Mouse (Mus musculus): ENCODE results near the gene B4galt1. TPM values are rescaled to one million over a fixed set of nuclear protein-coding genes. Genes with fewer than 3 reads are reported as not detected.

Gene B4galt1
- 53.7 and 59.5 TPM in 2 replicates for polyA plus RNA-seq (2015; fragmentation: Nextera tagmentation; extraction: Ambion mirVana)

- under 1% methylated on average over 82 of the region's 83 CpGs for WGBS
- H3K27me3 ChIP-seq: no peaks in the 10 kb centered on the region
- peak within 1 kb of the TSS; percentile 97 for H3K9ac ChIP-seq
- H3K36me3 ChIP-seq: no peaks in the 10 kb centered on the region
- H3K4me2 ChIP-seq: peak within 1 kb of the TSS; percentile 73
- H3K4me1 ChIP-seq (replicated peaks): peaks cover 31% of the 10 kb centered on the region
- H3K9me3 ChIP-seq (replicated peaks): no peaks in the 10 kb centered on the region
- ATAC-seq (replicated peaks; ENCODE audit: insufficient number of reproducible peaks, insufficient read depth, low FRiP score, low read depth): peak; percentile 93
- H3K4me3 ChIP-seq: peak within 1 kb of the TSS; percentile 79
- H3K27ac ChIP-seq: peak within 1 kb of the TSS; percentile 97
Observed at GRCm38 (mm10) chr4:40853565-40854386, at the start of gene B4galt1. Gene B4galt1, minus strand, starts transcription at chr4:40854005.

- H3K4me1 ChIP-seq (replicated peaks): no peaks in the 10 kb centered on the region
- no peaks in the 10 kb centered on the region for H3K27me3 ChIP-seq
- no peak overlapping the region for H3K27ac ChIP-seq
- 84% methylated on average over 4 of the region's 4 CpGs for WGBS
- no peaks in the 10 kb centered on the region for H3K36me3 ChIP-seq
- ATAC-seq (replicated peaks; ENCODE audit: insufficient number of reproducible peaks, insufficient read depth, low FRiP score, low read depth): no peak
- H3K9ac ChIP-seq: no peak overlapping the region
- H3K4me3 ChIP-seq: no peak overlapping the region
- H3K4me2 ChIP-seq: no peak overlapping the region
- no peaks in the 10 kb centered on the region for H3K9me3 ChIP-seq (replicated peaks)
Observed at GRCm38 (mm10) chr4:40900612-40901011, 46.8 kb upstream of the B4galt1 start.

- ATAC-seq (replicated peaks; ENCODE audit: insufficient number of reproducible peaks, insufficient read depth, low FRiP score, low read depth): no peak
- 86% methylated on average over 3 of the region's 3 CpGs for WGBS
- no peak overlapping the region for H3K27ac ChIP-seq
Observed at GRCm38 (mm10) chr4:40900071-40900470, 46.3 kb upstream of the B4galt1 start.

GRCm38 (mm10) chr4:40899264-40899663 is 45.5 kb upstream of the B4galt1 start:
- ATAC-seq (replicated peaks; ENCODE audit: insufficient number of reproducible peaks, insufficient read depth, low FRiP score, low read depth): no peak
- Histone ChIP-seq H3K4me1 (replicated peaks) (no peaks in the 10 kb centered on the region), H3K9me3 (replicated peaks) (no peaks in the 10 kb centered on the region), H3K27ac (no peak overlapping the region), H3K36me3 (no peaks in the 10 kb centered on the region), H3K4me3 (no peak overlapping the region), H3K4me2 (no peak overlapping the region), H3K27me3 (no peaks in the 10 kb centered on the region), H3K9ac (no peak overlapping the region)
- WGBS: 61% methylated on average over 2 of the region's 2 CpGs

More at GRCm38 (mm10) chr4:40900071-40900470, 46.3 kb upstream of the B4galt1 start:
- Histone ChIP-seq H3K9ac (no peak overlapping the region), H3K36me3 (no peaks in the 10 kb centered on the region), H3K4me1 (replicated peaks) (no peaks in the 10 kb centered on the region), H3K4me2 (no peak overlapping the region), H3K4me3 (no peak overlapping the region), H3K9me3 (replicated peaks) (no peaks in the 10 kb centered on the region), H3K27me3 (no peaks in the 10 kb centered on the region)

- H3K27ac ChIP-seq: no peak overlapping the region
Observed at GRCm38 (mm10) chr4:40898476-40899044, 44.8 kb upstream of the B4galt1 start.

GRCm38 (mm10) chr4:40895646-40896045 is 41.8 kb upstream of the B4galt1 start:
- Histone ChIP-seq H3K36me3 (no peaks in the 10 kb centered on the region), H3K9ac (no peak overlapping the region), H3K4me1 (replicated peaks) (no peaks in the 10 kb centered on the region), H3K27ac (no peak overlapping the region), H3K27me3 (no peaks in the 10 kb centered on the region), H3K4me3 (no peak overlapping the region), H3K9me3 (replicated peaks) (no peaks in the 10 kb centered on the region), H3K4me2 (no peak overlapping the region)
- no peak for ATAC-seq (replicated peaks; ENCODE audit: insufficient number of reproducible peaks, insufficient read depth, low FRiP score, low read depth)
- WGBS: 93% methylated on average over 2 of the region's 2 CpGs

More at GRCm38 (mm10) chr4:40898476-40899044, 44.8 kb upstream of the B4galt1 start:
- no peak overlapping the region for H3K4me3 ChIP-seq
- no peak overlapping the region for H3K4me2 ChIP-seq
- no peak for ATAC-seq (replicated peaks; ENCODE audit: insufficient number of reproducible peaks, insufficient read depth, low FRiP score, low read depth)
- no peaks in the 10 kb centered on the region for H3K9me3 ChIP-seq (replicated peaks)
- H3K27me3 ChIP-seq: no peaks in the 10 kb centered on the region
- WGBS: 78% methylated on average over 6 of the region's 6 CpGs
- no peak overlapping the region for H3K9ac ChIP-seq
- H3K36me3 ChIP-seq: no peaks in the 10 kb centered on the region
- no peaks in the 10 kb centered on the region for H3K4me1 ChIP-seq (replicated peaks)

- no peak for ATAC-seq (replicated peaks; ENCODE audit: insufficient number of reproducible peaks, insufficient read depth, low FRiP score, low read depth)
- H3K27ac ChIP-seq: no peak overlapping the region
- H3K27me3 ChIP-seq: no peaks in the 10 kb centered on the region
- H3K4me2 ChIP-seq: no peak overlapping the region
- no peaks in the 10 kb centered on the region for H3K9me3 ChIP-seq (replicated peaks)
- H3K4me1 ChIP-seq (replicated peaks): no peaks in the 10 kb centered on the region
- H3K36me3 ChIP-seq: no peaks in the 10 kb centered on the region
- H3K4me3 ChIP-seq: no peak overlapping the region
- 86% methylated on average over 3 of the region's 3 CpGs for WGBS
- H3K9ac ChIP-seq: no peak overlapping the region
Observed at GRCm38 (mm10) chr4:40895118-40895517, 41.3 kb upstream of the B4galt1 start.

GRCm38 (mm10) chr4:40891206-40891605 is 37.4 kb upstream of the B4galt1 start:
- H3K9ac ChIP-seq: no peak overlapping the region
- WGBS: 56% methylated on average over 5 of the region's 5 CpGs
- ATAC-seq (replicated peaks; ENCODE audit: insufficient number of reproducible peaks, insufficient read depth, low FRiP score, low read depth): no peak

GRCm38 (mm10) chr4:40889983-40890382 is 36.2 kb upstream of the B4galt1 start:
- Histone ChIP-seq H3K9me3 (replicated peaks) (no peaks in the 10 kb centered on the region), H3K9ac (no peak overlapping the region), H3K27me3 (no peaks in the 10 kb centered on the region), H3K27ac (no peak overlapping the region), H3K4me2 (no peak overlapping the region), H3K4me1 (replicated peaks) (0 out of 2 replicates have a peak, but pooled peaks cover 4% of the 10 kb centered on the region), H3K36me3 (no peaks in the 10 kb centered on the region), H3K4me3 (no peak overlapping the region)
- no peak for ATAC-seq (replicated peaks; ENCODE audit: insufficient number of reproducible peaks, insufficient read depth, low FRiP score, low read depth)
- WGBS: 70% methylated on average over 4 of the region's 4 CpGs

More at GRCm38 (mm10) chr4:40891206-40891605, 37.4 kb upstream of the B4galt1 start:
- Histone ChIP-seq H3K4me1 (replicated peaks) (0 out of 2 replicates have a peak, but pooled peaks cover 4% of the 10 kb centered on the region), H3K4me3 (no peak overlapping the region), H3K4me2 (no peak overlapping the region), H3K9me3 (replicated peaks) (no peaks in the 10 kb centered on the region), H3K27ac (no peak overlapping the region), H3K27me3 (no peaks in the 10 kb centered on the region), H3K36me3 (no peaks in the 10 kb centered on the region)

GRCm38 (mm10) chr4:40889252-40889651 is 35.4 kb upstream of the B4galt1 start:
- H3K36me3 ChIP-seq: no peaks in the 10 kb centered on the region
- no peak overlapping the region for H3K27ac ChIP-seq
- H3K4me2 ChIP-seq: no peak overlapping the region
- H3K27me3 ChIP-seq: no peaks in the 10 kb centered on the region
- ATAC-seq (replicated peaks; ENCODE audit: insufficient number of reproducible peaks, insufficient read depth, low FRiP score, low read depth): no peak
- 0 out of 2 replicates have a peak, but pooled peaks cover 4% of the 10 kb centered on the region for H3K4me1 ChIP-seq (replicated peaks)
- no peak overlapping the region for H3K4me3 ChIP-seq
- H3K9me3 ChIP-seq (replicated peaks): no peaks in the 10 kb centered on the region
- WGBS: 32% methylated on average over 3 of the region's 3 CpGs
- no peak overlapping the region for H3K9ac ChIP-seq

- Histone ChIP-seq H3K4me2 (no peak overlapping the region), H3K9ac (no peak overlapping the region), H3K9me3 (replicated peaks) (no peaks in the 10 kb centered on the region), H3K4me3 (no peak overlapping the region), H3K4me1 (replicated peaks) (0 out of 2 replicates have a peak, but pooled peaks cover 4% of the 10 kb centered on the region), H3K27ac (no peak overlapping the region), H3K36me3 (no peaks in the 10 kb centered on the region), H3K27me3 (no peaks in the 10 kb centered on the region)
- ATAC-seq (replicated peaks; ENCODE audit: insufficient number of reproducible peaks, insufficient read depth, low FRiP score, low read depth): no peak
- 77% methylated on average over 11 of the region's 11 CpGs for WGBS
Observed at GRCm38 (mm10) chr4:40888839-40889238, 35.0 kb upstream of the B4galt1 start.
